Mouse (Mus musculus): Measurements from ENCODE around the gene Nlrp10.

GRCm38 (mm10) chr7:108950762-108951331 is 20.9 kb upstream of the Nlrp10 start:
- no peak for TF ChIP-seq POLR2A (IDR thresholded peaks at IDR 0.05; ENCODE audit: borderline replicate concordance, extremely low read depth, insufficient read depth, insufficient read length, poor library complexity, severe bottlenecking)
- TF ChIP-seq CTCF (IDR thresholded peaks at IDR 0.05; ENCODE audit: borderline replicate concordance, extremely low read depth, insufficient read depth, insufficient read length) = no peak

Measured in brain, embryonic 14.5 days (tissue).